Mouse (Mus musculus): ENCODE measurements around the gene Bmp8a. TPM values are rescaled to one million over a fixed set of nuclear protein-coding genes. Genes with fewer than 3 reads are reported as not detected.

Gene Bmp8a
- total RNA-seq (2023; ENCODE audit: inconsistent age): 0.36 to 0.64 TPM (median 0.51 TPM) in 4 replicates

DNA sequence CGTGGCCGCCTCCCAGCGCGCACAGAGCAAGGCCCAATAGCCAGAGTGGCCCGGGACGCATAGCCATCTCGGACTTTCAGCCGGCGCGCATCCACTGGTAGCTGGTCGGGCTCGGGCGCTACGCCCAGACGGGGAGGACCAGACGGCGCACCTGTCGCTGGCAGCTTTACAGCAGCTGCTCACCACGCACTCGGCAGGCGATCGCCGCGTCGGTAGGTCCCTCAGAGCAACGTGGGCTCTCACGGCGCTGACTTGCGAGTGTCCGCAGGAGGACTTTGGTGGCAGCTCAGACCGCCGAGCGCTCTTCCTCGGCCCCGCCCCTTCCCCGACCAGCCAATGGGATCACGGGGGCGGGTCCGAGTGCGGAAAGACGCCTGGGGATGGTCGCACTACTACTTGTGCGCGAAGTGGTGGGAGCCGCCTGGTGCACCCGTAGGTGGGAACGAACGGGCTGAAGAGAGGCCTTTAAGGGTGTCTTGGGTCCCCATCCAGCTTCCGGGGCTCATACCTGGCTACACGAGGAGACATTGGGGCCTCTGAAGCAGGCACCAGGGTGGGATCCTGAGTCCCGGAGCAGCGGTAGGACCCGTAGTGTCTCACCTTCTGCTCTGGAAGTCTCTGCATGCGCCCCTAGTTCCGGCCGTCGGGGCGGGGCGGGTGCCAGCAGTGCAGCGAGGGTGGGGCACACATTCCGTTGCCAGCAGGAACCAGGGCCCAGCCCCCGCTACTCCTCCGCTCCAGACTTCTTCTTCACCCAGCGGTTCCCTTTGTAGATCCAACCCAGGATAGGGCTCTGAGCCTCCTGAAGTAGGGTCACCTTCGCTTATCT lies at the start of gene Bmp8a:
TSS of gene Bmp8a (minus strand) at position 611 of the 829 bp plus-strand sequence.

DNA sequence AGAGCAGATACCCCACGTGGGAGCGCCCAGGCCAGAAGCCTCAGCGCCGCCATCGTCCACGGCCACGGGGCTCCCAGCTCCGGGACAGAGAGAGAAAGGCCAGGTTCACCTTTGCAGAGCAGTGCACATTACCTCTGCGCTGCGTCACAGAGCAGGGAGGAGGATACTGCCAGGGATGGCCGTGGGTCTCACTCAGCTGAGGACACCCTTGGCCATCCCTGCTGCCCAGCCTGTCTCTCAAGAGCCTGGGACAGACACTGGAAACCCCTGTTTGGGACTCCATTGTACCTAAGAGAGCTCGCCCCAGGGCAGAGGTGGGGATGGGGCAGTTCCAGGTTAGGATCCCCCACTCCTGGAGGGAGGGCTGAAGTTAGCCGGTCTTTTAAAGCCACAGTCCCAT lies 19.5 kb downstream of the Bmp8a start, which contains the start of gene Oxct2a:
TSS of gene Oxct2a (minus strand) at position 101 of the 400 bp plus-strand sequence.

Other genes starting within 250 kb of the Bmp8a start
- not detected in 4 replicates for gene Bmp8b, start 238.1 kb downstream of the Bmp8a start, total RNA-seq (2023; ENCODE audit: inconsistent age)
- not detected in 4 replicates for gene Oxct2b, start 227.0 kb downstream of the Bmp8a start, total RNA-seq (2023; ENCODE audit: inconsistent age)
- 50.1 to 60.8 TPM (median 52.8 TPM) in 4 replicates for gene Ppie, start 203.3 kb downstream of the Bmp8a start, total RNA-seq (2023; ENCODE audit: inconsistent age)
- 0.10 to 0.55 TPM (median 0.35 TPM) in 4 replicates for gene Hpcal4, start 160.0 kb downstream of the Bmp8a start, total RNA-seq (2023; ENCODE audit: inconsistent age)
- not detected in 4 replicates for gene Nt5c1a, start 141.7 kb downstream of the Bmp8a start, total RNA-seq (2023; ENCODE audit: inconsistent age)
- gene Heyl, start 109.7 kb downstream of the Bmp8a start, total RNA-seq (2023; ENCODE audit: inconsistent age): 0.38 to 1.5 TPM (median 0.86 TPM) in 4 replicates
- gene Pabpc4, start 80.9 kb downstream of the Bmp8a start, total RNA-seq (2023; ENCODE audit: inconsistent age): 110 to 129 TPM (median 123 TPM) in 4 replicates
- gene Oxct2a, start 19.6 kb downstream of the Bmp8a start, total RNA-seq (2023; ENCODE audit: inconsistent age): 0.57 TPM in 1 of 4 replicates, not detected in the others